Mouse (Mus musculus) liver, embryonic 14.5 days (tissue): Measurements from ENCODE around the gene Tor4a. TPM values are rescaled to one million over a fixed set of nuclear protein-coding genes. Genes with fewer than 3 reads are reported as not detected.
A peak's percentile ranks its signal among the peaks of the same experiment; 100 is the strongest.

Experiments
- ATAC-seq: fragments of 200-750 bp; cut with Nextera tagmentation; 2 replicates; pipeline ENCODE4 v1.8.0; 2017; ENCODE audit warnings: moderate number of reproducible peaks, mild to moderate bottlenecking, moderate library complexity; ENCODE audit not compliant: insufficient read depth
- DNase-seq, 3 experiments: peaks; one replicate each; pipeline ENCODE4 v3.0.0-alpha.2; 2012 to 2013; ENCODE audit warnings: low read depth in 3 of 3, low spot score in 3 of 3
- H3K27ac ChIP-seq: fragments of 300-500 bp; sonication (generic); 2 replicates; pipeline ENCODE4 v1.5.1; 2014; ENCODE audit warnings: moderate library complexity, mild to moderate bottlenecking, control low read depth, inconsistent platforms
- H3K27me3 ChIP-seq: fragments of 300-500 bp; sonication (generic); 2 replicates; pipeline ENCODE4 v1.6.1; 2014; ENCODE audit warnings: mild to moderate bottlenecking, low read length, moderate library complexity; ENCODE audit not compliant: control insufficient read depth, insufficient read depth
- H3K36me3 ChIP-seq: fragments of 300-500 bp; sonication (generic); replicated peaks from 2 replicates; pipeline ENCODE4 v1.6.1; 2014; ENCODE audit warnings: low read depth; ENCODE audit not compliant: control insufficient read depth, insufficient read depth
- H3K4me1 ChIP-seq, 2 experiments: fragments of 200-500 bp in 1 of 2; fragments of 300-500 bp in 1 of 2; sonication (generic) in 1 of 2; replicated peaks; 2 replicates each; pipeline ENCODE4 v1.6.1; 2012 to 2014; ENCODE audit warnings: antibody characterized with exemption in 1 of 2, inconsistent platforms in 1 of 2, low read length in 1 of 2; ENCODE audit not compliant: control insufficient read depth in 2 of 2, insufficient read depth in 2 of 2
- H3K4me2 ChIP-seq: fragments of 300-500 bp; sonication (generic); 2 replicates; pipeline ENCODE4 v1.6.1; 2014; ENCODE audit warnings: low read depth, mild to moderate bottlenecking, control low read depth, moderate library complexity
- H3K4me3 ChIP-seq, 2 experiments: fragments of 200-500 bp in 1 of 2; fragments of 300-500 bp in 1 of 2; sonication (generic) in 1 of 2; 2 replicates each; pipeline ENCODE4 v1.5.1; 2012 to 2014; ENCODE audit warnings: low read depth in 2 of 2, low read length in 2 of 2, mild to moderate bottlenecking in 2 of 2, control low read depth in 1 of 2, inconsistent platforms in 1 of 2, moderate library complexity in 1 of 2; ENCODE audit not compliant: insufficient read depth in 1 of 2
- H3K9ac ChIP-seq: fragments of 300-500 bp; sonication (generic); replicated peaks from 2 replicates; pipeline ENCODE4 v1.6.1; 2014; ENCODE audit warnings: mild to moderate bottlenecking, control low read depth, moderate library complexity
- H3K9me3 ChIP-seq: fragments of 300-500 bp; sonication (generic); 2 replicates; pipeline ENCODE4 v1.6.1; 2016; ENCODE audit warnings: low read length, mixed read lengths; ENCODE audit not compliant: control insufficient read depth
- CTCF ChIP-seq: IDR thresholded peaks from 2 replicates; pipeline ENCODE4 v1.5.1; 2016; ENCODE audit warnings: antibody characterized with exemption, low read depth, control low read depth
- EP300 ChIP-seq: IDR thresholded peaks from 2 replicates; pipeline ENCODE4 v1.6.1; 2016; ENCODE audit warnings: antibody characterized with exemption, low read depth
- WGBS: fragments of 180-500 bp; shearing (Covaris S2); extraction: QIAGEN DNeasy Blood & Tissue Kit; methylation state at CpG from one replicate; pipeline ENCODE4 v1.1.7; 2014; ENCODE audit not compliant: insufficient replicate concordance; 5-methylcytosine and 5-hydroxymethylcytosine counted together
- polyA plus RNA-seq, 2 experiments: library from polyadenylated mRNA; depleted of rRNA in 1 of 2; stranded (reverse) in 1 of 2; unstranded in 1 of 2; fragments of >200 nt; fragmentation: Nextera tagmentation in 1 of 2; extraction: Ambion mirVana in 1 of 2; gene quantifications; 2 replicates each; pipeline versions ENCODE4 v1.2.1 to v1.2.3; 2012 to 2014

Gene Tor4a
- 3.7 and 4.1 TPM in 2 replicates for polyA plus RNA-seq (2012; rRNA removed)
- polyA plus RNA-seq (2014; fragmentation: Nextera tagmentation; extraction: Ambion mirVana) = 4.9 and 5.7 TPM in 2 replicates

- Histone ChIP-seq H3K9me3 (no peaks in the 10 kb centered on the region), H3K4me3 (peak within 1 kb of the TSS; percentile 48 to 52), H3K36me3 (peaks cover 22% of the 10 kb centered on the region), H3K4me1 (peaks cover 8 to 14% of the 10 kb centered on the region in 2 experiments), H3K27ac (peak within 1 kb of the TSS; percentile 77), H3K9ac (peak within 1 kb of the TSS; percentile 62), H3K4me2 (peak within 1 kb of the TSS; percentile 63), H3K27me3 (no peaks in the 10 kb centered on the region)
- TF ChIP-seq CTCF (no peak), EP300 (no peak)
- DNase-seq (no peak), ATAC-seq (peak; percentile 68)
- WGBS = 3% methylated on average over 8 of the region's 8 CpGs
Measured at GRCm38 (mm10) chr2:25196172-25196954, at the start of gene Tor4a. Tor4a (minus strand) TSS chr2:25196886.

DNA sequence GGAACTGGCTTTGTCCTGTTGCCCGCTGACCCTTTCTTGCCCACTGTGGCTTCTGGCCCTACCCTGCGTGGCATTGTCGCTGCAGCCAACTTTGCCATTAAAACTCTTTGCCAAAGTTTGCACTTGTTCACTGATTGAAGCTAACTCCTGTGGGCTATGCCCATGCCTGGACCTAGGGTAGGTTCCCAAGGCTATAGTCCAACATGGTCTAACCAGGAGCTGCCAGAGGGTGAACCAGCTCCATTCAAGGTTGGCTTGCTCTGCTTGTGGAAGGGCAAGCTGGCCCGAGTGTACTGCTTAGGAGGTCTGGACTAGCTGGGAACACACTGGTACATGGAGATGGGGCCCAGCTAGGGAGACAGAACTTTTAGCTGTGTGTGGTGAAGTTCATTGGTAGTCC lies 47.5 kb upstream of the Tor4a start:
- no peaks in the 10 kb centered on the region; the same call in 1 of the 2 replicates for H3K36me3 ChIP-seq
- no peak for DNase-seq
- H3K9me3 ChIP-seq = no peaks in the 10 kb centered on the region
- TF ChIP-seq CTCF = no peak
- no peak overlapping the region for H3K27ac ChIP-seq
- no peak overlapping the region for H3K4me3 ChIP-seq
- H3K4me2 ChIP-seq = no peak overlapping the region
- WGBS = 79% methylated on average over 4 of the region's 4 CpGs
- no peak for ATAC-seq
- peaks cover 4 to 12% of the 10 kb centered on the region in 2 experiments for H3K4me1 ChIP-seq
- peaks cover 22% of the 10 kb centered on the region for H3K27me3 ChIP-seq
- no peak overlapping the region for H3K9ac ChIP-seq

GRCm38 (mm10) chr2:25243342-25243741 lies 46.7 kb upstream of the Tor4a start:
- Histone ChIP-seq H3K36me3 (no peaks in the 10 kb centered on the region), H3K27me3 (peaks cover 22% of the 10 kb centered on the region), H3K9ac (no peak overlapping the region), H3K9me3 (no peaks in the 10 kb centered on the region), H3K27ac (no peak overlapping the region), H3K4me3 (no peak overlapping the region), H3K4me1 (peaks cover 4 to 12% of the 10 kb centered on the region in 2 experiments), H3K4me2 (no peak overlapping the region)
- no peak for TF ChIP-seq CTCF
- no peak for TF ChIP-seq EP300
- ATAC-seq (no peak), DNase-seq (no peak)
- 67% methylated on average over 8 of the region's 8 CpGs for WGBS

DNA sequence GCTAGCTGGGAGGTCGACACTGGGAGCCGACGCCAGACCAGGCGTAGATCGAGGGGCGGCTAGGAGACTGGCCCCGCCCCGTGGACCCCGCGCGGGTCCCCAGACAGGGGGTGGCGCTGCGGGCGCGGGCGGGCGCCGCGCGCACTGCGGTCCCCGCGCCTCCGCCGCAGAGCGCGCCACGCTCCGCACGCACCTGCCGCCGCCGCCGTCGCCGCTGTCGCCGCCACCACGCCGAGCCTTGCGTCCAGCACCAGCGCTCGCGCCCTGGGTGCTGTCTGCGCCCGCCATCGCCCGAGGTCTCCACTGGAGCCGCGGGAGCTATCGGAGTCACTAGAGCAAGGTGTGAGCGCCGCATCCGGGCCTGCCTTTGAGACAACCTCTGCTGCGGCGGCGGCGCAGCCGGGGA lies 45.4 kb upstream of the Tor4a start, which contains the start of the genes Rnf208 and Cysrt1:
Rnf208 (plus strand) TSS at position 155 of the 406 bp plus-strand sequence.
Cysrt1 (minus strand) TSS at position 352 of the 406 bp plus-strand sequence.
- peak within 1 kb of the TSS; percentile 49 to 57 for H3K4me3 ChIP-seq
- H3K36me3 ChIP-seq = no peaks in the 10 kb centered on the region
- H3K9me3 ChIP-seq = no peaks in the 10 kb centered on the region
- peak within 1 kb of the TSS; percentile 75 for H3K4me2 ChIP-seq
- H3K27me3 ChIP-seq = peaks cover 22% of the 10 kb centered on the region
- no peak within 1 kb of the TSS; the same call in 1 of the 2 replicates for H3K9ac ChIP-seq
- no peak within 1 kb of the TSS for H3K27ac ChIP-seq
- no peak for DNase-seq
- H3K4me1 ChIP-seq = peaks cover 4 to 12% of the 10 kb centered on the region in 2 experiments
- under 1% methylated on average over 59 of the region's 59 CpGs for WGBS
- TF ChIP-seq EP300 = no peak
- ATAC-seq = no peak

GRCm38 (mm10) chr2:25241438-25241775 lies 44.7 kb upstream of the Tor4a start:
- DNase-seq (no peak), ATAC-seq (peak; percentile 27; the same call in 1 of the 2 replicates)
- no peak overlapping the region for H3K27ac ChIP-seq
- H3K36me3 ChIP-seq = no peaks in the 10 kb centered on the region
- H3K4me3 ChIP-seq = peak overlapping the region; percentile 46 to 57; a peak in 3 of 4 replicates
- H3K9me3 ChIP-seq = no peaks in the 10 kb centered on the region
- TF ChIP-seq EP300 (no peak), CTCF (no peak)
- 13% methylated on average over 6 of the region's 6 CpGs for WGBS
- H3K27me3 ChIP-seq = peaks cover 22% of the 10 kb centered on the region
- H3K4me2 ChIP-seq = peak overlapping the region; percentile 75
- no peak overlapping the region for H3K9ac ChIP-seq
- H3K4me1 ChIP-seq = peaks cover 4 to 17% of the 10 kb centered on the region in 2 experiments
